Mouse (Mus musculus): Measurements from ENCODE around the gene Cops4.

DNA sequence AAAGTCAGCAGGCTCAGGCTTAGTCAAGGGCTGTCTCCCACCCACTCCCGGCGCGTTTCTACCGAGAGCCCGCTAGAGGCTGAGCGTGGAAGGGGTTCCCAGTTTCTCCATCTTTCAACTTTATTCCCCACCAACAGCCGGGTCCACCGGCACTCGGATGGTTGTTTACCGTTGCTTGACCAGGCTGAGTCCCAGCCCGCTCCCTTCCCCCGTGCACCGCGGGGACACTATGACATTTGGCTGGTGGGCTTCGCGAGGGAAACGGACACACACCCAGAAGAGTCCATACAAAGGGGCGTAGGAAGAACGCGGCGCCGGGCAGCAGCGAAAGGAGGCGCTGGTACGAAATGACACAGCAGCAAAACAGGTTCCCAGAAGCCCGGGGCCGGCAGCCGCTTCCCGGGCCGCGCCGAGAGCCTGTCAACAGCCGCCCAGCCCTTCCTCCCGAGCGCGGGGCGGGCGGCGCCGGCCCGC is 18.2 kb upstream of the Cops4 start:
- TF ChIP-seq POLR2A (IDR thresholded peaks at IDR 0.05; ENCODE audit: low read depth, low read length) (no peak), CTCF (IDR thresholded peaks at IDR 0.05; ENCODE audit: borderline replicate concordance, insufficient read depth, low read length) (no peak)

Measured in embryonic fibroblast, embryonic 13.5 days (primary cell).